Mouse (Mus musculus) heart, embryonic 13.5 days (tissue): ENCODE results near the gene Chmp5. TPM values are rescaled to one million over a fixed set of nuclear protein-coding genes. Genes with fewer than 3 reads are reported as not detected.
A peak's percentile ranks its signal among the peaks of the same experiment; 100 is the strongest.

Experiments used
- ATAC-seq: fragments of 200-750 bp; cut with Nextera tagmentation; 2 replicates; pipeline ENCODE4 v1.8.0; 2017; ENCODE audit warnings: moderate TSS enrichment; ENCODE audit not compliant: insufficient number of reproducible peaks, low FRiP score, low TSS enrichment; ENCODE audit errors: extremely low read depth
- H3K27ac ChIP-seq: fragments of 300-500 bp; sonication (generic); replicated peaks from 2 replicates; pipeline ENCODE4 v1.5.1; 2015; ENCODE audit warnings: moderate library complexity, mild to moderate bottlenecking, inconsistent platforms
- H3K27me3 ChIP-seq: fragments of 300-500 bp; sonication (generic); replicated peaks from 2 replicates; pipeline ENCODE4 v1.6.1; 2015; ENCODE audit warnings: mild to moderate bottlenecking, inconsistent platforms
- H3K36me3 ChIP-seq: fragments of 300-500 bp; sonication (generic); 2 replicates; pipeline ENCODE4 v1.6.1; 2015; ENCODE audit warnings: mild to moderate bottlenecking, inconsistent platforms
- H3K4me1 ChIP-seq: fragments of 300-500 bp; sonication (generic); 2 replicates; pipeline ENCODE4 v1.6.1; 2015; ENCODE audit warnings: inconsistent platforms
- H3K4me2 ChIP-seq: fragments of 300-500 bp; sonication (generic); 2 replicates; pipeline ENCODE4 v1.6.1; 2015; ENCODE audit warnings: inconsistent platforms, mild to moderate bottlenecking, moderate library complexity
- H3K4me3 ChIP-seq: fragments of 300-500 bp; sonication (generic); 2 replicates; pipeline ENCODE4 v1.5.1; 2015; ENCODE audit warnings: moderate library complexity, mild to moderate bottlenecking, inconsistent platforms
- H3K9ac ChIP-seq: fragments of 300-500 bp; sonication (generic); 2 replicates; pipeline ENCODE4 v1.6.1; 2015; ENCODE audit warnings: inconsistent platforms, mild to moderate bottlenecking, moderate library complexity
- H3K9me3 ChIP-seq: fragments of 300-500 bp; sonication (generic); 2 replicates; pipeline ENCODE4 v1.6.1; 2016; ENCODE audit warnings: inconsistent platforms
- WGBS: fragments of 180-500 bp; shearing (Covaris S2); methylation state at CpG from one replicate; pipeline ENCODE4 v1.1.7; 2015; ENCODE audit warnings: mixed read lengths; 5-methylcytosine and 5-hydroxymethylcytosine counted together
- polyA plus RNA-seq: library from polyadenylated mRNA; unstranded; fragments of >200 nt; fragmentation: Nextera tagmentation; extraction: Ambion mirVana; gene quantifications from 2 replicates; pipeline ENCODE4 v1.2.1, GENCODE M21; 2015

Chmp5 gene
- polyA plus RNA-seq, 1 experiment from 2014 or later = 64.6 TPM

DNA sequence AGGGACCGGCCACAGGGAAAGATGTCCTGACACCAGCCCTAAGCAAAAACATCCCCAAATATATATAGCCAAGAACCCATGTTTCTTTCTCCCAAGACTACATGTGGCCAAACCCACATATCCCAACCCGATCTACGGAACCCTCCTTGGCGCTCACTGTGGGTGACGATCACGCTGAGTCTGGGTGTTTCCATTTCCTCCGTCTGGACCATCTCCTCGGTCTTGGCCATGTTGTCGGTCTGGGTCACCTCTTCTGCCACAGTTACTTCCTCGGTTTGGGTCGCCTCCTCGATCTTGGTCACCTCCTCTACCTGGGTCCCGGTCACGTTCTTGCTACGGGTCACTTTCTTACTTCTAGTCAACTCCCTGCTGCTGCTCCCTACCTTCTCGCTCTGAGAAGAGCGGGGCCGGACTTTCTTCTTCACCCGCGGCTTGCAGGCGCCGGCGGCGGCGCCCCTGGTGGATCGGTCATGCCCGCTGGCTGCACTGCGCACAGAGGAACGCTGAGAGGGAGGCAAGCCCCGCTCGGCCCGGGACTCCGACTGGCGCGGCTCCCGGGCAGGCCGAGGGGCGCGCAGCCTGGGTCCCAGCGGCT lies 545 bp upstream of the Chmp5 start:
- under 1% methylated on average over 39 of the region's 40 CpGs for WGBS
- Histone ChIP-seq H3K9ac (peak overlapping the region; percentile 92), H3K4me2 (peak overlapping the region; percentile 82), H3K27me3 (no peaks in the 10 kb centered on the region), H3K4me3 (peak overlapping the region; percentile 79), H3K9me3 (no peaks in the 10 kb centered on the region), H3K27ac (peak overlapping the region; percentile 86), H3K4me1 (peaks cover 24% of the 10 kb centered on the region), H3K36me3 (peaks cover 61% of the 10 kb centered on the region)
- ATAC-seq = 0 out of 2 replicates have a peak, but pooled peaks have one; percentile 6

DNA sequence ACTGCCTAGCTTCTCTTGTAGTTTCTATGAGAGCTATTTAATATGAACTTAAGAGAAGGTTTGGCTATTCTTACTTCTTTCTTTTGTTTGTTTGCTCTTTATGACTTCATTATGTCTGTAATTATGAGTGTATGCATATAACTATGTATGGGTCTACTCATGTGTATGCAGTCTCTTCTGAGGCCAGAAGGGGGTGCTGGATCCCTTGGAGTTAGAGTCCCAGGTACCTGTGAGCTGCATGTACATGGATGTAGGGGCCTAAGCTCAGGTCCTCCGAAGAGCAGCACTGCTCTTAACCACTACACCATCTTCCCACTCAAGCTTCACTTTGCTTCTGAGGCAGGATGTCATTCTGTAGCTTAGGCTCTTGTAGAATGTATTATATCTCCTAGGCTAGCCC lies 5.3 kb downstream of the Chmp5 start:
- Histone ChIP-seq H3K9ac (no peak overlapping the region), H3K4me1 (peaks cover 11% of the 10 kb centered on the region), H3K4me2 (no peak overlapping the region), H3K27ac (no peak overlapping the region), H3K27me3 (no peaks in the 10 kb centered on the region), H3K9me3 (no peaks in the 10 kb centered on the region), H3K4me3 (no peak overlapping the region), H3K36me3 (peaks cover 82% of the 10 kb centered on the region)
- 90% methylated on average over 1 of the region's 1 CpGs for WGBS
- ATAC-seq = no peak

DNA sequence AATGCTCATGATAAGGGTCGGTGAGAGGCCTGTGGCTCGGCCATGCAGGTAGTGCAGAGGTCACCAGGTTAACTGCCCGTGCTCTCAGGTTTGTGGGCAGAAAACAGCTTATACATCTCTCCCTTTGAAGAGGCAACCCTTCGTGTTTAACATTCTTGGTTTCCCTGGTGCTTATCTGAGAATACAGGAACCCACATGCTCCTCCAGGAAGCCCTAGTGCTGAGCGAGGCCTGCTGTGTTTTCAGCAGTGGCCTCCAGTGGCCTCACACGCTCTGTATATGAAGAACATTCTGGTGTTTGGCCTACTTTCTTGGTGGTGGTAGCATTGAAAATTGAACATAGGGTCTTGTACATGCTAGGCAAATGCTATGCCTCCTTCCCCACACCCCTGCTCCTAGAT lies 7.7 kb downstream of the Chmp5 start:
- no peak overlapping the region for H3K9ac ChIP-seq
- no peak overlapping the region for H3K27ac ChIP-seq
- H3K9me3 ChIP-seq = no peaks in the 10 kb centered on the region
- H3K36me3 ChIP-seq = peaks cover 95% of the 10 kb centered on the region
- ATAC-seq = no peak
- no peaks in the 10 kb centered on the region for H3K27me3 ChIP-seq
- no peaks in the 10 kb centered on the region for H3K4me1 ChIP-seq
- H3K4me3 ChIP-seq = no peak overlapping the region
- WGBS = 66% methylated on average over 6 of the region's 6 CpGs
- H3K4me2 ChIP-seq = no peak overlapping the region

DNA sequence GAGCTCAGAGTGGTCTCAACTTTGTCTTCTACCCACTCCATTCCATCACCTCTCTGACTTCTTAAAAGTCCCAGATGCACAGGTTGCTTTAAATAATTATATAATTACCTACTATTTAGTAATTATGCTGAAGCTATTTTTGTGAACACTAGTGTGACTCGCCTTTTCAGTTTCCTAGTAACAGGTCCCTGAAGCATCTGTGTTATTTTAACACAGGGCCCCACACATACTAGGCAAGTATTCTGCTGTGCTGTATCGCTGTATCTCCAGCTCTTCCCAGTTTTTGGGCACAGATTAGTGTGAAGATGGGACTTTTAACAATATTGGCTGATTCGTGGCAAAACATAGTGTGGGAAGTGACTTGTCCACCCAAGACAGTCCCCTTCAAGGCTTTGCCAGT lies 15.3 kb downstream of the Chmp5 start:
- 74% methylated on average over 3 of the region's 3 CpGs for WGBS
- H3K4me2 ChIP-seq = no peak overlapping the region
- no peak overlapping the region for H3K9ac ChIP-seq
- H3K27ac ChIP-seq = no peak overlapping the region
- ATAC-seq = no peak
- no peak overlapping the region for H3K4me3 ChIP-seq
- H3K36me3 ChIP-seq = peaks cover 84% of the 10 kb centered on the region
- no peaks in the 10 kb centered on the region for H3K9me3 ChIP-seq
- no peaks in the 10 kb centered on the region for H3K4me1 ChIP-seq
- no peaks in the 10 kb centered on the region for H3K27me3 ChIP-seq

DNA sequence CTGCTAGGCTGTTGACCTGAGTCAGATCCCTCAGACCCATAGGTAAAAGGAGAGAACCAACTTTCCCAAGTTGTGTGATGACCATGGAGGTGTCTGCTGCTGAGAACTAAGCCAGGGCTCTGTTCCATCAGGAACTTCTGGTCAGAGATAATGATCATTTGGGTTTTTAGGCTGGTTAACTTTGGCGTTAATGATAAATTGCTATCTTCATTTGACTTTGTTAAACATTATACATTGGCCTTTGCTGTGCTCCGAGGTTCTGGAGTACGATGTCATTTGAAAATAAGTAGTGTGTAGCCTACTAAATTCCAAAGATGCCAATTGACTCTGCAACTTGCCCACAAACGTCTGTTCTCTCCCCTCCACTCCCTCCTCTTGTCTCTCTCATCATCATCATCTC lies 21.0 kb downstream of the Chmp5 start:
- Histone ChIP-seq H3K9me3 (no peaks in the 10 kb centered on the region), H3K4me3 (no peak overlapping the region), H3K27ac (no peak overlapping the region), H3K27me3 (no peaks in the 10 kb centered on the region), H3K9ac (no peak overlapping the region), H3K36me3 (peaks cover 34% of the 10 kb centered on the region), H3K4me1 (peaks cover 33% of the 10 kb centered on the region), H3K4me2 (no peak overlapping the region)
- ATAC-seq = no peak
- 64% methylated on average over 4 of the region's 4 CpGs for WGBS

DNA sequence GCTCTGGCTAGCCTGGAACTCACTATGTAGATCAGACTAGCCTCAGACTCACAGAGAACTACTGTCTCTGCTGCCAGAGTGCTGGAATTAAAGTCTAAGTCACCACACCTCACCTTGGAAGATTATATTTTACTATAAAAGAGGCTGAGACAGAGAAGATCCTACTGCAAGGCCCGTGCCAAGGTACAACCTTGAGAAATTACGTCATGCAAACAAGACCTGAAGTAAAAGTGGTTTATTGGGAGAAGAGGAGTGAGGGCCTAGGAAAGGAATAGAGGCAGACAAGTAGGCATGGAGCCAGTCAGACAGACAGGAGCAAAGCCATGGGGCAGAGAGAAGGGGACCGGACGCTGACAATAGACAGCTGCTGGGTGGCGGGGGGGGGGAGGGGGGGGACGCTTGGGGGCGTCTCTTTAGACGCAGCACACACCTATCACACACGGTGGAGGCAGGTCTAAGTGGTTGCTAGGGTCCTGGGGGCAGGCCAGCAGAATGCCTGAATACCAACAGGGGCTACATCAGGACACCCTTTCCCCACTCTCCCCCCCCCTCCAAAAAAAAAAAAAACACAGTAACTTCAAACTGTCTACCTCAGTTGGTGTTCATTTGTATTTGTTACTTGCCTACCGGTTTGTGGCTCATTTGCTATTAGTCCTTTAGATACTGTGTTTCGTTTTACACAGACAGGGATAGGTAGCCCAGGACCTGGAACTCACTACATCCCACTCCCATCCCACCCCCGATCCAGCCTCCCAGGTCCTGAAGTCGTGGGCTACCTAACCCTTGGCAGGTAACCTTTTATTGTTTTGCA lies 21.8 kb downstream of the Chmp5 start:
- peaks cover 29% of the 10 kb centered on the region for H3K36me3 ChIP-seq
- H3K27ac ChIP-seq = peak overlapping the region; percentile 97
- H3K4me1 ChIP-seq = peaks cover 33% of the 10 kb centered on the region
- H3K4me3 ChIP-seq = peak overlapping the region; percentile 91
- H3K4me2 ChIP-seq = peak overlapping the region; percentile 84
- H3K27me3 ChIP-seq = no peaks in the 10 kb centered on the region
- 14% methylated on average over 10 of the region's 13 CpGs for WGBS
- H3K9me3 ChIP-seq = no peaks in the 10 kb centered on the region
- no peak for ATAC-seq
- peak overlapping the region; percentile 94 for H3K9ac ChIP-seq

DNA sequence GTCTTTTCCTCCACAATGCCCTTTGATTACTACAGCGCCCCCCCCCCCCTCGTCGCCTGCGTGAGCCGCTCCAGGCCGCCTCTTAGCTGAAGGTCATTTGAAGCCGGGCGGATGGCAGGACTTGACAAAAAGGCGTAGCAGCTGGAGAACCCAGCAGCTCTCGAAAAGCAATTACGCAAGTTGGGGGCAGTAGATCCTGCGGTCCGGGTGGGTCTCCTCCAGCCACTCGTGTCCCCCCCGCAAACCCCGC lies 22.3 kb downstream of the Chmp5 start:
- Histone ChIP-seq H3K4me1 (peaks cover 33% of the 10 kb centered on the region), H3K4me2 (peak overlapping the region; percentile 84), H3K27me3 (no peaks in the 10 kb centered on the region), H3K9me3 (no peaks in the 10 kb centered on the region), H3K27ac (peak overlapping the region; percentile 97), H3K36me3 (peaks cover 26% of the 10 kb centered on the region), H3K4me3 (peak overlapping the region; percentile 91), H3K9ac (peak overlapping the region; percentile 94)
- ATAC-seq = no peak; the same call in 1 of the 2 replicates
- WGBS = under 1% methylated on average over 16 of the region's 16 CpGs

DNA sequence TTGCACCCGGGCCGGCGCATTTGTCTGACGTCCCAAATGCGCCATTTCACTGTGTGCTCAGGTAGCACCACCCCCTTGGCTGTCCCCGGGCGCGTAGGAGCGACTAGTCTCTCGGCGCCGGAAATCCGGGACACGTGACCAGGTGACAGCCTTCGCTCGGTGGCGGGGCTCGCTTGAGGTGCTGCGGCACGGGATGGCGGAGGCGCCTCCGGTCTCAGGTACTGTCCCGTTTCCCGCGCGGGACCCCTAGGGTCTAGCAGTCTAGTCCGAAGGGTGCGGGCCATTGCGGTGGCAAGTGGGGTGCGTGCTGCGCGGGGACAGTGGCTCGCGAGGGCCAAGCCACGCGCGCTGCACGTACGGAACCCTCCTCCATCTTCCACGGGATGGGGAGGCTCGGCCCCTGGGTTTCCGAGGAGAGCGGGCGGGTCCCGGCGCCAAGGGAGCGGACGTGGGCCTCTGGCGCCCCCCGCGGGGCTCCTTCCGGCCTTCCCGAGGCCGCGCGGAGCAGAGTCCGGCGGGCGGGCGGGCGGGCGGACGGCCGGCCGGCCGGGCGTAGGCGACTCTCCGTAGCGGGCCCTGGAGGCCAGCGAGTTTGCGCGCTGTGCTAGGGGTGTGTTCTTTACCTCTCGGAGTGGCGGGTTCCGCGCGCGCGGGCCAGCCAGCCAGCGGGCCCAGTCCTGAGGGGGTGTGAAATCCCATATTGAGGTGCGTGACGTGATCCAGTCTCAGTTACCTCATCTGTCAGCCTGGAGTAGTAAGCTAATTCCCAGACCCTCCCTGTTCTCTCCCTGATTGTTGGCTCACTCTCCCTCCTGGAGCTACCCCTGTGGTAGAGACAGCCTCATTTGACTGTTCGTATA lies 22.9 kb downstream of the Chmp5 start, which contains the start of gene Nfx1:
Gene Nfx1 (plus strand): TSS at position 65 of the 860 bp plus-strand sequence.
- WGBS = under 1% methylated on average over 73 of the region's 85 CpGs
- Histone ChIP-seq H3K9ac (peak within 1 kb of the TSS; percentile 94), H3K4me2 (peak within 1 kb of the TSS; percentile 84), H3K27ac (peak within 1 kb of the TSS; percentile 97), H3K4me1 (peaks cover 33% of the 10 kb centered on the region), H3K9me3 (no peaks in the 10 kb centered on the region), H3K27me3 (no peaks in the 10 kb centered on the region), H3K36me3 (peaks cover 26% of the 10 kb centered on the region), H3K4me3 (peak within 1 kb of the TSS; percentile 91)
- peak; percentile 91 for ATAC-seq

DNA sequence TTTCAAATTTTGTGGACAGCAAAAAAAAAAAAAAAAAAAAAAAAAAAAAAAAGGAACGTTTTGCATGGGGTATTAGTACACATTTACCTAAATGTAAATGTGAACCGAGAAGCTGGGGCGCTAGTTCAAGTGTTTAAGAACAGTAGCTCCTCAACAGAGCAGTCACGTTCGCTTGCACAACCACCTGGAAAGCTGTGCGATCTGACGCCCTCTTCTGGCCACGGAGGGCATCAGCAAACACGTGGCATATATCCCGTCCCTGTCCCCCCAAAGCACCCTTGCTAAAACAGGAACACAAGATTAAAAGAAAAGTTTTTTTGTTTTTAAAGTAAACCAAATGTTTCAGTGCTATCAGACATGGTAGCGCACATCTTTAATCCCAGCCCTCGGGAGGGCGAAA lies 23.5 kb downstream of the Chmp5 start:
- Histone ChIP-seq H3K36me3 (peaks cover 26% of the 10 kb centered on the region), H3K27me3 (no peaks in the 10 kb centered on the region), H3K4me2 (peak overlapping the region; percentile 84), H3K4me1 (peaks cover 33% of the 10 kb centered on the region), H3K9ac (peak overlapping the region; percentile 94), H3K27ac (peak overlapping the region; percentile 97), H3K4me3 (peak overlapping the region; percentile 91), H3K9me3 (no peaks in the 10 kb centered on the region)
- no peak for ATAC-seq
- 24% methylated on average over 13 of the region's 13 CpGs for WGBS

DNA sequence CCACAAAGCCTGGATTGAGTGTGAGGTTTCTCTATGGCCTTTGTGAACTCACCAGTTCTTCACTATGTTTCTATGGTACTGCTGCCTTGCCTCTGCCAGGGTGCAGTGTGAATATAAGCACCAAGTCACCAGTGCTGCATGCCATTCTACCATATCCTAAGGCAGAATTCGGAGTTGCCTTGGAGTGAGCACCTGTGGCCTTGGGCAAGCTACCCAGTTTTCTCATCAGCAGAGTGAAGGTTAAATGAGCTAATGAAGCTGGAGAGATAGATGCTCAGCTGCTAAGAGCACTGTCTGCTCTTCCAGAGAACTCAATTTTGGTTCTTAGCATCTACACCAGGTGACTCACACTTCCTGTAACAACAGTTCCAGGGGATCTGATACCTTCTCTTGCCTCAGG lies 25.8 kb downstream of the Chmp5 start:
- 83% methylated on average over 1 of the region's 1 CpGs for WGBS
- H3K27ac ChIP-seq = no peak overlapping the region
- no peak overlapping the region for H3K9ac ChIP-seq

DNA sequence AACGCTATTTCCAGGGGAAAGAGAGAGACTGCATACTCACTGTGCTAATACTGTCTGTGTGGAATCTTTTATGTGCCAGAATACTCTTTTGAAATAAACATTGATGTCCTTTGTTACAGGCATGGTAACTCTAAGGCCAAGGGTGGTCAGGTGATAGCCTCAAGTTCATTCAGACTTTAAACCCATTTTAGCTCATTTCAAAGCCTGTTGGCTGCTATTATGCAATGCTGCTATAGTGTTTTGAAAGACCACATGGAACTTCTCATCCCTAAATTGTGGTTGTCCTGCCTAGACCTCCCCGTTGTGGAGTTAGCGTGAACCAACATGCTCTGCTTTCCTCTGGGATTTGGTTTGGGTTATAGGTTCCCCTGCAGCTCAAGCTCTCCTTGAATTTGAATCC lies 27.5 kb downstream of the Chmp5 start:
- Histone ChIP-seq H3K4me2 (no peak overlapping the region), H3K4me1 (peaks cover 30% of the 10 kb centered on the region), H3K27ac (no peak overlapping the region), H3K9ac (no peak overlapping the region), H3K36me3 (peaks cover 59% of the 10 kb centered on the region), H3K9me3 (no peaks in the 10 kb centered on the region), H3K27me3 (no peaks in the 10 kb centered on the region), H3K4me3 (no peak overlapping the region)
- WGBS = 94% methylated on average over 3 of the region's 3 CpGs
- no peak for ATAC-seq

More for the DNA sequence above, 25.8 kb downstream of the Chmp5 start:
- Histone ChIP-seq H3K36me3 (peaks cover 43% of the 10 kb centered on the region), H3K4me2 (no peak overlapping the region), H3K4me1 (peaks cover 37% of the 10 kb centered on the region), H3K9me3 (no peaks in the 10 kb centered on the region), H3K27me3 (no peaks in the 10 kb centered on the region), H3K4me3 (no peak overlapping the region)
- ATAC-seq = no peak
